Mouse (Mus musculus): ENCODE measurements around the gene Zfp385b. TPM values are rescaled to one million over a fixed set of nuclear protein-coding genes. Genes with fewer than 3 reads are reported as not detected.

The Zfp385b gene
- total and polyA plus RNA-seq, 3 experiments = not detected

GRCm38 (mm10) chr2:77496071-77496470 is 323.4 kb downstream of the Zfp385b start:
- in situ Hi-C loops (cut with MboI; ENCODE audit: low pct_ligation_motif_present, low pct_unique_long_range_greater_than_20kb, low sequenced_read_pairs) (no loop called here), dilution Hi-C loops (cut with MboI; ENCODE audit: extremely low pct_ligation_motif_present, extremely low pct_unique_long_range_greater_than_20kb, low sequenced_read_pairs) (no loop called here)
- no peak overlapping the region for H3K4me3 ChIP-seq (replicated peaks in 1 of 3; ENCODE audit: low read depth in 2 of 3, low read length in 2 of 3, poor library complexity in 1 of 3)
- no peaks in the 10 kb centered on the region for H3K4me1 ChIP-seq (ENCODE audit: control insufficient read depth in 1 of 2, insufficient read depth in 2 of 2)
- no peak for DNase-seq (ENCODE audit: extremely low read depth)
- H3K27me3 ChIP-seq (replicated peaks) = no peaks in the 10 kb centered on the region
- TF ChIP-seq HCFC1 (IDR thresholded peaks at IDR 0.05; ENCODE audit: low read depth, low read length) (no peak), JUN (IDR thresholded peaks at IDR 0.05; ENCODE audit: insufficient read depth, low read depth, low read length) (no peak), ZNF384 (IDR thresholded peaks at IDR 0.05; ENCODE audit: low read depth, low read length) (no peak), KAT2A (IDR thresholded peaks at IDR 0.05; ENCODE audit: insufficient replicate concordance, low read length) (no peak), ZKSCAN1 (IDR thresholded peaks at IDR 0.05; ENCODE audit: borderline replicate concordance, low read depth, low read length) (no peak), NELFE (IDR thresholded peaks at IDR 0.05; ENCODE audit: low read depth, low read length) (no peak), RCOR1 (conservative IDR thresholded peaks at IDR 0.05; ENCODE audit: low read depth, low read length) (no peak), UBTF (IDR thresholded peaks at IDR 0.05; ENCODE audit: low read depth, low read length) (no peak), CTCF (conservative IDR thresholded peaks at IDR 0.05 in 1 of 2, IDR thresholded peaks at IDR 0.05 in 1 of 2; ENCODE audit: low read depth in 2 of 2, low read length in 2 of 2) (no peak), TBP (conservative IDR thresholded peaks at IDR 0.05; ENCODE audit: low read depth, low read length) (no peak), JUND (conservative IDR thresholded peaks at IDR 0.05; ENCODE audit: low read depth, low read length) (no peak)
- no peak overlapping the region for H3K27ac ChIP-seq (ENCODE audit: insufficient read depth, low read depth)
- H3K4me2 ChIP-seq (ENCODE audit: insufficient read depth, low read depth, poor library complexity, severe bottlenecking) = no peak overlapping the region
- H3K9me3 ChIP-seq (replicated peaks; ENCODE audit: low read length) = peaks cover 51% of the 10 kb centered on the region
- no peaks in the 10 kb centered on the region for H3K36me3 ChIP-seq (replicated peaks in 1 of 2; ENCODE audit: control insufficient read depth in 1 of 2, insufficient read depth in 1 of 2, low read length in 1 of 2)
- H3K79me2 ChIP-seq (replicated peaks; ENCODE audit: control insufficient read depth, extremely low read depth, insufficient read depth, poor library complexity, severe bottlenecking) = no peaks in the 10 kb centered on the region
- no peak overlapping the region for H3K9ac ChIP-seq (ENCODE audit: insufficient read depth, low read depth)

- in situ Hi-C loops (cut with MboI; ENCODE audit: low pct_ligation_motif_present, low pct_unique_long_range_greater_than_20kb, low sequenced_read_pairs) = no loop called here
These were observed 324.1 kb downstream of the Zfp385b start for GRCm38 (mm10) chr2:77495344-77495743.

GRCm38 (mm10) chr2:77493695-77494094 is 325.7 kb downstream of the Zfp385b start:
- in situ Hi-C loops (cut with MboI; ENCODE audit: low pct_ligation_motif_present, low pct_unique_long_range_greater_than_20kb, low sequenced_read_pairs) (no loop called here), dilution Hi-C loops (cut with MboI; ENCODE audit: extremely low pct_ligation_motif_present, extremely low pct_unique_long_range_greater_than_20kb, low sequenced_read_pairs) (no loop called here)
- H3K9me3 ChIP-seq (replicated peaks; ENCODE audit: low read length) = peaks cover 52% of the 10 kb centered on the region

More at GRCm38 (mm10) chr2:77495344-77495743, 324.1 kb downstream of the Zfp385b start:
- Histone ChIP-seq H3K27me3 (replicated peaks) (no peaks in the 10 kb centered on the region), H3K9ac (ENCODE audit: insufficient read depth, low read depth) (no peak overlapping the region), H3K9me3 (replicated peaks; ENCODE audit: low read length) (peaks cover 49% of the 10 kb centered on the region), H3K4me2 (ENCODE audit: insufficient read depth, low read depth, poor library complexity, severe bottlenecking) (no peak overlapping the region), H3K27ac (ENCODE audit: insufficient read depth, low read depth) (no peak overlapping the region), H3K79me2 (replicated peaks; ENCODE audit: control insufficient read depth, extremely low read depth, insufficient read depth, poor library complexity, severe bottlenecking) (no peaks in the 10 kb centered on the region), H3K36me3 (replicated peaks in 1 of 2; ENCODE audit: control insufficient read depth in 1 of 2, insufficient read depth in 1 of 2, low read length in 1 of 2) (no peaks in the 10 kb centered on the region), H3K4me1 (ENCODE audit: control insufficient read depth in 1 of 2, insufficient read depth in 2 of 2) (no peaks in the 10 kb centered on the region), H3K4me3 (replicated peaks in 1 of 3; ENCODE audit: low read depth in 2 of 3, low read length in 2 of 3, poor library complexity in 1 of 3) (no peak overlapping the region)
- DNase-seq (ENCODE audit: extremely low read depth) = no peak
- dilution Hi-C loops (cut with MboI; ENCODE audit: extremely low pct_ligation_motif_present, extremely low pct_unique_long_range_greater_than_20kb, low sequenced_read_pairs) = no loop called here
- TF ChIP-seq MAZ (IDR thresholded peaks at IDR 0.05; ENCODE audit: low read depth, low read length) (no peak), JUN (IDR thresholded peaks at IDR 0.05; ENCODE audit: insufficient read depth, low read depth, low read length) (no peak)

More at GRCm38 (mm10) chr2:77493695-77494094, 325.7 kb downstream of the Zfp385b start:
- no peaks in the 10 kb centered on the region for H3K4me1 ChIP-seq (ENCODE audit: control insufficient read depth in 1 of 2, insufficient read depth in 2 of 2)
- no peaks in the 10 kb centered on the region for H3K27me3 ChIP-seq (replicated peaks)
- DNase-seq (ENCODE audit: extremely low read depth) = no peak
- no peaks in the 10 kb centered on the region for H3K36me3 ChIP-seq (replicated peaks in 1 of 2; ENCODE audit: control insufficient read depth in 1 of 2, insufficient read depth in 1 of 2, low read length in 1 of 2)
- H3K27ac ChIP-seq (ENCODE audit: insufficient read depth, low read depth) = no peak overlapping the region
- no peaks in the 10 kb centered on the region for H3K79me2 ChIP-seq (replicated peaks; ENCODE audit: control insufficient read depth, extremely low read depth, insufficient read depth, poor library complexity, severe bottlenecking)
- no peak overlapping the region for H3K9ac ChIP-seq (ENCODE audit: insufficient read depth, low read depth)
- no peak overlapping the region for H3K4me2 ChIP-seq (ENCODE audit: insufficient read depth, low read depth, poor library complexity, severe bottlenecking)
- no peak overlapping the region for H3K4me3 ChIP-seq (replicated peaks in 1 of 3; ENCODE audit: low read depth in 2 of 3, low read length in 2 of 3, poor library complexity in 1 of 3)
- TF ChIP-seq ELF1 (IDR thresholded peaks at IDR 0.05; ENCODE audit: low read depth, low read length) (no peak), MAX (IDR thresholded peaks at IDR 0.05; ENCODE audit: low read length) (no peak), POLR2AphosphoS2 (IDR thresholded peaks at IDR 0.05; ENCODE audit: low read depth, low read length) (no peak), TCF12 (IDR thresholded peaks at IDR 0.05; ENCODE audit: low read depth, low read length) (no peak), PAX5 (IDR thresholded peaks at IDR 0.05; ENCODE audit: low read length) (no peak), E2F4 (IDR thresholded peaks at IDR 0.05; ENCODE audit: insufficient replicate concordance, low read depth, low read length) (no peak), BHLHE40 (IDR thresholded peaks at IDR 0.05; ENCODE audit: low read depth, low read length) (no peak), POLR2A (IDR thresholded peaks at IDR 0.05; ENCODE audit: low read depth, low read length) (no peak), UBTF (IDR thresholded peaks at IDR 0.05; ENCODE audit: low read depth, low read length) (no peak), MXI1 (IDR thresholded peaks at IDR 0.05; ENCODE audit: low read depth, low read length) (no peak), KAT2A (IDR thresholded peaks at IDR 0.05; ENCODE audit: insufficient replicate concordance, low read length) (no peak), MEF2A (IDR thresholded peaks at IDR 0.05; ENCODE audit: borderline replicate concordance, low read depth, low read length) (no peak), JUN (IDR thresholded peaks at IDR 0.05; ENCODE audit: insufficient read depth, low read depth, low read length) (no peak), HCFC1 (IDR thresholded peaks at IDR 0.05; ENCODE audit: low read depth, low read length) (no peak), MAZ (IDR thresholded peaks at IDR 0.05; ENCODE audit: low read depth, low read length) (no peak), ZNF384 (IDR thresholded peaks at IDR 0.05; ENCODE audit: low read depth, low read length) (no peak), RAD21 (IDR thresholded peaks at IDR 0.05; ENCODE audit: low read depth, low read length) (no peak), CHD2 (IDR thresholded peaks at IDR 0.05; ENCODE audit: low read length) (no peak), SIN3A (IDR thresholded peaks at IDR 0.05; ENCODE audit: low read length) (no peak), ETS1 (conservative IDR thresholded peaks at IDR 0.05; ENCODE audit: low read depth, low read length) (no peak)

Measured in CH12.LX (cell line).